Mouse (Mus musculus) embryonic facial prominence, embryonic 13.5 days (tissue): ENCODE results near the gene Sik3. TPM values are rescaled to one million over a fixed set of nuclear protein-coding genes. Genes with fewer than 3 reads are reported as not detected.
"Not testable (repeated sequence)": the region's sequence is repeated elsewhere in the genome, so short reads cannot be mapped to it uniquely, and the experiment has no call there.

Experiments
- ATAC-seq: fragments of 200-750 bp; cut with Nextera tagmentation; 2 replicates; pipeline ENCODE4 v1.8.0; 2017; ENCODE audit warnings: low read depth; ENCODE audit not compliant: insufficient number of reproducible peaks, insufficient read depth, low FRiP score, low TSS enrichment
- H3K27ac ChIP-seq: fragments of 300-500 bp; sonication (generic); 2 replicates; pipeline ENCODE4 v1.5.1; 2015; ENCODE audit warnings: moderate library complexity, mild to moderate bottlenecking, inconsistent platforms
- H3K27me3 ChIP-seq: fragments of 300-500 bp; sonication (generic); 2 replicates; pipeline ENCODE4 v1.6.1; 2015; ENCODE audit warnings: mild to moderate bottlenecking, inconsistent platforms
- H3K36me3 ChIP-seq: fragments of 300-500 bp; sonication (generic); 2 replicates; pipeline ENCODE4 v1.6.1; 2015; ENCODE audit warnings: mild to moderate bottlenecking, inconsistent platforms
- H3K4me1 ChIP-seq: fragments of 300-500 bp; sonication (generic); 2 replicates; pipeline ENCODE4 v1.6.1; 2015; ENCODE audit warnings: inconsistent platforms
- H3K4me2 ChIP-seq: fragments of 300-500 bp; sonication (generic); 2 replicates; pipeline ENCODE4 v1.6.1; 2015; ENCODE audit warnings: moderate library complexity, mild to moderate bottlenecking, inconsistent platforms
- H3K4me3 ChIP-seq: fragments of 300-500 bp; sonication (generic); 2 replicates; pipeline ENCODE4 v1.5.1; 2015; ENCODE audit warnings: mild to moderate bottlenecking, inconsistent platforms
- H3K9ac ChIP-seq: fragments of 300-500 bp; sonication (generic); 2 replicates; pipeline ENCODE4 v1.6.1; 2015; ENCODE audit warnings: mild to moderate bottlenecking, inconsistent platforms
- H3K9me3 ChIP-seq: fragments of 300-500 bp; sonication (generic); 2 replicates; pipeline ENCODE4 v1.6.1; 2016; ENCODE audit warnings: inconsistent platforms
- WGBS: fragments of 180-500 bp; shearing (Covaris S2); methylation state at CpG from one replicate; pipeline ENCODE4 v1.1.7; 2015; ENCODE audit warnings: mixed read lengths; 5-methylcytosine and 5-hydroxymethylcytosine counted together
- polyA plus RNA-seq: library from polyadenylated mRNA; unstranded; fragments of >200 nt; fragmentation: Nextera tagmentation; extraction: Ambion mirVana; gene quantifications from 2 replicates; pipeline ENCODE4 v1.2.1, GENCODE M21; 2015

Sik3 gene
- polyA plus RNA-seq, 1 experiment from 2014 or later: 7.4 TPM

- Histone ChIP-seq H3K4me2 (no peak overlapping the region), H3K9me3 (no peaks in the 10 kb centered on the region), H3K27ac (peak overlapping the region; percentile 85), H3K4me3 (no peak overlapping the region), H3K4me1 (peaks cover 25% of the 10 kb centered on the region), H3K9ac (no peak overlapping the region), H3K27me3 (no peaks in the 10 kb centered on the region), H3K36me3 (peaks cover 8% of the 10 kb centered on the region; the same call in 1 of the 2 replicates)
- WGBS: 61% methylated on average over 8 of the region's 8 CpGs
- no peak for ATAC-seq
Measured at GRCm38 (mm10) chr9:46118844-46119385, 106.3 kb downstream of the Sik3 start.

- H3K36me3 ChIP-seq: peaks cover 16% of the 10 kb centered on the region; the same call in 1 of the 2 replicates
- ATAC-seq: peak; percentile 93
- H3K4me3 ChIP-seq: no peak overlapping the region
- WGBS: 1% methylated on average over 6 of the region's 6 CpGs
- H3K27ac ChIP-seq: peak overlapping the region; percentile 85
- H3K4me1 ChIP-seq: peaks cover 25% of the 10 kb centered on the region
- peak overlapping the region; percentile 20; the same call in 1 of the 2 replicates for H3K4me2 ChIP-seq
- peak overlapping the region; percentile 44; the same call in 1 of the 2 replicates for H3K9ac ChIP-seq
- no peaks in the 10 kb centered on the region for H3K9me3 ChIP-seq
- H3K27me3 ChIP-seq: no peaks in the 10 kb centered on the region
Measured at GRCm38 (mm10) chr9:46119943-46120441, 107.4 kb downstream of the Sik3 start.

GRCm38 (mm10) chr9:46120468-46121253 is 108.0 kb downstream of the Sik3 start:
- Histone ChIP-seq H3K4me3 (no peak overlapping the region), H3K27me3 (no peaks in the 10 kb centered on the region), H3K9ac (0 out of 2 replicates have a peak overlapping the region, but pooled peaks have one; percentile 44), H3K9me3 (no peaks in the 10 kb centered on the region), H3K36me3 (peaks cover 16% of the 10 kb centered on the region; the same call in 1 of the 2 replicates), H3K27ac (peak overlapping the region; percentile 85), H3K4me2 (0 out of 2 replicates have a peak overlapping the region, but pooled peaks have one; percentile 20), H3K4me1 (peaks cover 25% of the 10 kb centered on the region)
- WGBS: 82% methylated on average over 6 of the region's 6 CpGs
- no peak for ATAC-seq

- ATAC-seq: no peak
- Histone ChIP-seq H3K9me3 (no peaks in the 10 kb centered on the region), H3K36me3 (peaks cover 16% of the 10 kb centered on the region; the same call in 1 of the 2 replicates), H3K27ac (no peak overlapping the region), H3K4me1 (peaks cover 28% of the 10 kb centered on the region), H3K4me3 (no peak overlapping the region), H3K27me3 (no peaks in the 10 kb centered on the region), H3K9ac (no peak overlapping the region), H3K4me2 (no peak overlapping the region)
- WGBS: 82% methylated on average over 4 of the region's 4 CpGs
Measured at GRCm38 (mm10) chr9:46121486-46121885, 108.9 kb downstream of the Sik3 start.

GRCm38 (mm10) chr9:46122731-46123130 is 110.1 kb downstream of the Sik3 start:
- Histone ChIP-seq H3K27me3 (no peaks in the 10 kb centered on the region), H3K4me3 (no peak overlapping the region), H3K4me1 (peaks cover 38% of the 10 kb centered on the region), H3K36me3 (peaks cover 16% of the 10 kb centered on the region; the same call in 1 of the 2 replicates), H3K9me3 (no peaks in the 10 kb centered on the region), H3K27ac (no peak overlapping the region), H3K9ac (no peak overlapping the region), H3K4me2 (no peak overlapping the region)
- WGBS: 79% methylated on average over 9 of the region's 9 CpGs
- ATAC-seq: no peak

- Histone ChIP-seq H3K4me1 (peaks cover 17% of the 10 kb centered on the region), H3K27ac (0 out of 2 replicates have a peak overlapping the region, but pooled peaks have one; percentile 28), H3K36me3 (peaks cover 22% of the 10 kb centered on the region), H3K4me3 (no peak overlapping the region), H3K27me3 (no peaks in the 10 kb centered on the region), H3K9ac (no peak overlapping the region), H3K4me2 (no peak overlapping the region), H3K9me3 (no peaks in the 10 kb centered on the region)
- 52% methylated on average over 2 of the region's 2 CpGs for WGBS
- ATAC-seq: no peak
Measured at GRCm38 (mm10) chr9:46126295-46126694, 113.7 kb downstream of the Sik3 start.

GRCm38 (mm10) chr9:46127326-46127725 is 114.7 kb downstream of the Sik3 start:
- Histone ChIP-seq H3K9ac (no peak overlapping the region), H3K4me1 (peaks cover 17% of the 10 kb centered on the region), H3K9me3 (no peaks in the 10 kb centered on the region), H3K36me3 (peaks cover 22% of the 10 kb centered on the region), H3K4me3 (no peak overlapping the region), H3K4me2 (no peak overlapping the region), H3K27ac (no peak overlapping the region), H3K27me3 (no peaks in the 10 kb centered on the region)
- 28% methylated on average over 5 of the region's 5 CpGs for WGBS
- no peak for ATAC-seq

- H3K4me3 ChIP-seq: no peak overlapping the region
- WGBS: 51% methylated on average over 2 of the region's 2 CpGs
- H3K4me2 ChIP-seq: no peak overlapping the region
- ATAC-seq: no peak
- no peak overlapping the region for H3K27ac ChIP-seq
- H3K9me3 ChIP-seq: no peaks in the 10 kb centered on the region
- no peak overlapping the region for H3K9ac ChIP-seq
- H3K27me3 ChIP-seq: no peaks in the 10 kb centered on the region
- H3K36me3 ChIP-seq: peaks cover 11% of the 10 kb centered on the region
- H3K4me1 ChIP-seq: peaks cover 17% of the 10 kb centered on the region
Measured at GRCm38 (mm10) chr9:46129241-46129640, 116.6 kb downstream of the Sik3 start.

- not testable (repeated sequence) for H3K27me3 ChIP-seq, ATAC-seq, H3K9me3 ChIP-seq, H3K4me1 ChIP-seq, H3K27ac ChIP-seq, H3K9ac ChIP-seq, H3K4me3 ChIP-seq, H3K36me3 ChIP-seq, H3K4me2 ChIP-seq
Measured at GRCm38 (mm10) chr9:46132821-46133220, 120.2 kb downstream of the Sik3 start.

GRCm38 (mm10) chr9:46138831-46139230 is 126.2 kb downstream of the Sik3 start:
- Histone ChIP-seq H3K4me3 (no peak overlapping the region), H3K9ac (no peak overlapping the region), H3K4me1 (no peaks in the 10 kb centered on the region), H3K27me3 (no peaks in the 10 kb centered on the region), H3K9me3 (no peaks in the 10 kb centered on the region), H3K4me2 (no peak overlapping the region), H3K36me3 (0 out of 2 replicates have a peak, but pooled peaks cover 3% of the 10 kb centered on the region), H3K27ac (no peak overlapping the region)
- ATAC-seq: no peak
- WGBS: 79% methylated on average over 6 of the region's 6 CpGs

GRCm38 (mm10) chr9:46140811-46141210 is 128.2 kb downstream of the Sik3 start:
- H3K9ac ChIP-seq: no peak overlapping the region
- no peak overlapping the region for H3K4me3 ChIP-seq
- H3K9me3 ChIP-seq: no peaks in the 10 kb centered on the region
- no peak for ATAC-seq
- no peaks in the 10 kb centered on the region for H3K27me3 ChIP-seq
- H3K4me1 ChIP-seq: no peaks in the 10 kb centered on the region
- no peak overlapping the region for H3K4me2 ChIP-seq
- H3K36me3 ChIP-seq: 0 out of 2 replicates have a peak, but pooled peaks cover 3% of the 10 kb centered on the region
- H3K27ac ChIP-seq: no peak overlapping the region
- 91% methylated on average over 1 of the region's 1 CpGs for WGBS
